8 mouse cellular contexts compared by ENCODE assay signal in the genomic region with DNA sequence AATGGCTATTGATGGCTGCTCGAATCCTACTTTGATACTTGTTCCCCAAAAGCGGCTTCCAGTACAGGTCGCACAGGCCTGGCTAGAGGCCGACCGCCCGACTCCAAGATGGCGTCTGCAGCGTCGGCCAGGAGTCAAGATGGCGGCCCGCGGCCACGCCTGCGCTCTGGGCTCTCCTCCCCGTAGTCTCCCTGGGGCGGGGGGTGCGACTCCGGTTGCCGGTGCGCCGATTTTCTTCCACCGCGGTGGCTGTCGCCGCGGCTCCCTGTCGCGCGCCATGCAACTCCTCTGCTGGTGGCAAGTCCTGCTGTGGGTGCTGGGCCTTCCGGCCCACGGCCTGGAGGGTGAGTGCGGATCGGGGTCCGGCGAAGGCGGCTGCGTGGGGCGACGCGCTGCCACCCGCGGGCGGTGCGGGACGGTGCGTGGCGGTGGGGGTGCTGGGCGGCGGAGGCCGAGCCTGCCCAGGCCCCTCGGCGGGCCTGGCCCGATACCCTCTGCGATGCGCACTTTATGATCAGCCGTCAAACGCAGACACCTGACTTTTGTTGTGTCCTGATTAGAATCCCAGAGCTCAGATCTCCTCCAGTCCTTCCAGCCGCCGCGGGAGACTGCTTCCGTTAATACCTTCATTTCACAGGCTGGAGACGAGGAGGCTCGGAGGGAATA. TPM values are rescaled to one million over a fixed set of nuclear protein-coding genes. Genes with fewer than 3 reads are reported as not detected.
A peak's percentile ranks its signal among the peaks of the same experiment; 100 is the strongest.
DNase-seq lines count a peak whose midpoint lies in the region; ATAC-seq and TF ChIP-seq lines count a peak whose summit lies in the region.

A gene (plus strand): TSS at position 150 of the 666 bp plus-strand sequence.

- H3K27ac ChIP-seq in cortical plate, adult 2 months (ENCODE audit: insufficient read depth, low read length) = peak within 1 kb of the TSS; percentile 98
- H3K27ac ChIP-seq in hindbrain, postnatal 0 days = peak within 1 kb of the TSS; percentile 94

- no peaks in the 10 kb centered on the region for H3K27me3 ChIP-seq in hindbrain, postnatal 0 days (ENCODE audit: insufficient read depth, low read length)

- H3K4me1 ChIP-seq in cortical plate, adult 2 months (ENCODE audit: control insufficient read depth, insufficient read depth, low read length) = peaks cover 4% of the 10 kb centered on the region; the same call in 1 of the 2 replicates
- H3K4me1 ChIP-seq in hindbrain, postnatal 0 days (ENCODE audit: insufficient read depth, low read length) = no peaks in the 10 kb centered on the region

- peak within 1 kb of the TSS; percentile 83 for H3K4me3 ChIP-seq in cortical plate, adult 2 months (ENCODE audit: insufficient read depth, low read length)
- peak within 1 kb of the TSS; percentile 84 for H3K4me3 ChIP-seq in hindbrain, postnatal 0 days (ENCODE audit: low read length)

- WGBS in hindbrain, postnatal 0 days = under 1% methylated on average over 50 of the region's 63 CpGs

- peak within 1 kb of the TSS; percentile 93 for H3K9ac ChIP-seq in hindbrain, postnatal 0 days (replicated peaks; ENCODE audit: low read length)

- no peaks in the 10 kb centered on the region for H3K36me3 ChIP-seq in hindbrain, postnatal 0 days (ENCODE audit: insufficient read depth, low read length)

- no peaks in the 10 kb centered on the region for H3K9me3 ChIP-seq in hindbrain, postnatal 0 days (ENCODE audit: low read length)

- peak; percentile 74 for ATAC-seq in activated CD4-positive, CD25-positive, alpha-beta regulatory T cell, adult 4 months
- peak; percentile 93 for ATAC-seq in hindbrain, postnatal 0 days

- peak; percentile 79 to 80 for DNase-seq in gastrocnemius, adult 8-10 months (ENCODE audit: low spot score in 2 of 2)
- peak; percentile 93 for DNase-seq in hindbrain, postnatal 0 days (ENCODE audit: low spot score)
- peak; percentile 86 to 89 for DNase-seq in left cerebral cortex, adult 18-20 months (ENCODE audit: low spot score in 2 of 2)
- DNase-seq in lung, postnatal 4 days = peak; percentile 91 to 92
- peak; percentile 90 for DNase-seq in retina, postnatal 1 day
- peak; percentile 80 to 93 for DNase-seq in urinary bladder, adult 18-20 months (ENCODE audit: low spot score in 2 of 2)

- TF ChIP-seq CTCF in cortical plate, adult 2 months (IDR thresholded peaks at IDR 0.05; ENCODE audit: extremely low read depth, insufficient read depth, low read length) = no peak
- TF ChIP-seq CTCF in hindbrain, postnatal 0 days (IDR thresholded peaks at IDR 0.05; ENCODE audit: low read depth) = no peak

- peak within 1 kb of the TSS; percentile 53 for H3K4me2 ChIP-seq in hindbrain, postnatal 0 days (ENCODE audit: low read depth, low read length)

- TF ChIP-seq POLR2A in cortical plate, adult 2 months (IDR thresholded peaks at IDR 0.05; ENCODE audit: extremely low read depth, insufficient read depth, low read length) = peak; percentile 70

RNA-seq across cellular contexts. Expression of the gene that starts here (rescaled TPM):
- polyA plus RNA-seq in activated CD4-positive, CD25-positive, alpha-beta regulatory T cell, adult 4 months (2017; shearing (Covaris generic)) = 10 to 100 TPM; 31.4 to 31.5 TPM
- 63.9 and 66.4 TPM in 2 replicates for polyA plus RNA-seq in cortical plate, adult 2 months (2012; rRNA removed)
- 10 to 100 TPM; 31.8 to 40.0 (median 34.2) TPM for total RNA-seq in gastrocnemius, adult 8-10 months (2022)
- total RNA-seq in hindbrain, postnatal 0 days (2014; rRNA removed) = 111 and 113 TPM in 2 replicates
- 129 TPM in 2 replicates for polyA plus RNA-seq in hindbrain, postnatal 0 days (2015; fragmentation: Nextera tagmentation; extraction: Ambion mirVana)
- total RNA-seq in left cerebral cortex, adult 18-20 months (2021) = 10 to 100 TPM; 77.1 to 84.5 TPM

Comparison
In these comparisons a context has a peak if more than half of its experiments do, and no peak if none do; other contexts are left out.
1. Peak in every context shown above with its lines: DNase-seq, ATAC-seq, H3K4me3 ChIP-seq and H3K27ac ChIP-seq.